Mouse (Mus musculus) midbrain, embryonic 12.5 days (tissue): ENCODE results near the gene Mboat2. TPM values are rescaled to one million over a fixed set of nuclear protein-coding genes. Genes with fewer than 3 reads are reported as not detected.

ENCODE experiments used
- ATAC-seq: fragments of 200-750 bp; cut with Nextera tagmentation; 2 replicates; pipeline ENCODE4 v1.8.0; 2017; ENCODE audit warnings: low read depth, moderate TSS enrichment, moderate library complexity; ENCODE audit not compliant: low FRiP score
- H3K27ac ChIP-seq: fragments of 300-500 bp; sonication (generic); replicated peaks from 2 replicates; pipeline ENCODE4 v1.5.1; 2016; ENCODE audit warnings: mild to moderate bottlenecking
- H3K27me3 ChIP-seq: fragments of 300-500 bp; sonication (generic); 2 replicates; pipeline ENCODE4 v1.6.1; 2016; ENCODE audit warnings: mild to moderate bottlenecking
- H3K36me3 ChIP-seq: fragments of 300-500 bp; sonication (generic); 2 replicates; pipeline ENCODE4 v1.6.1; 2016
- H3K4me1 ChIP-seq: fragments of 300-500 bp; sonication (generic); 2 replicates; pipeline ENCODE4 v1.6.1; 2016
- H3K4me2 ChIP-seq: fragments of 300-500 bp; sonication (generic); replicated peaks from 2 replicates; pipeline ENCODE4 v1.6.1; 2016; ENCODE audit warnings: mild to moderate bottlenecking, moderate library complexity
- H3K4me3 ChIP-seq: fragments of 300-500 bp; sonication (generic); 2 replicates; pipeline ENCODE4 v1.5.1; 2016; ENCODE audit warnings: mild to moderate bottlenecking
- H3K9ac ChIP-seq: fragments of 300-500 bp; sonication (generic); replicated peaks from 2 replicates; pipeline ENCODE4 v1.6.1; 2016; ENCODE audit warnings: mild to moderate bottlenecking, moderate library complexity
- H3K9me3 ChIP-seq: fragments of 300-500 bp; sonication (generic); 2 replicates; pipeline ENCODE4 v1.6.1; 2016; ENCODE audit warnings: mild to moderate bottlenecking
- WGBS: fragments of 180-500 bp; shearing (Covaris S2); methylation state at CpG from one replicate; pipeline ENCODE4 v1.1.7; 2016; 5-methylcytosine and 5-hydroxymethylcytosine counted together
- polyA plus RNA-seq: library from polyadenylated mRNA; unstranded; fragments of >200 nt; fragmentation: Nextera tagmentation; extraction: Ambion mirVana; gene quantifications from 2 replicates; pipeline ENCODE4 v1.2.1, GENCODE M21; 2016

Gene Mboat2
- polyA plus RNA-seq, 1 experiment from 2014 or later: 69.5 TPM

DNA sequence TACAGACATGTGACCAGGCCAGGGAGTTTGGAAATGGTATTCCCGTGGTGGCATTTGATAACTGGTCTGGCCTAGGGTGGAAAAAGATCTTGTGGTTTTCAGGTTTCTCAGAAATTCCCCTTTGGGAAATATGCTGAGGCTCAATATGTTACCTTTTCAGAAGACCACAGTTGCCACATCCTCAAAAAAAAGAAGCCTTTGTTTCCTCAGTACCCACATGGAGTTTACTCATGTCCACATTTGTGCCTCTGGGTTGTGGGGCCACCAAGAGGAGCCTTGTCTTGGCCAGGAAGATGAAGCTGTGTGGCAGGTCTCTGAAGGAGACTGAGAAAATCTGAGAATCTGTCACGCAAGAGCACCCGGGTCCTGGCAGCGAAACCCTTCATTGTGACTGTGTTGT lies 38.0 kb downstream of the Mboat2 start:
- Histone ChIP-seq H3K27ac (no peak overlapping the region), H3K9me3 (no peaks in the 10 kb centered on the region), H3K9ac (no peak overlapping the region), H3K4me3 (no peak overlapping the region), H3K4me2 (no peak overlapping the region), H3K36me3 (no peaks in the 10 kb centered on the region), H3K4me1 (peaks cover 10% of the 10 kb centered on the region; the same call in 1 of the 2 replicates), H3K27me3 (no peaks in the 10 kb centered on the region)
- no peak for ATAC-seq
- WGBS: 90% methylated on average over 4 of the region's 4 CpGs

DNA sequence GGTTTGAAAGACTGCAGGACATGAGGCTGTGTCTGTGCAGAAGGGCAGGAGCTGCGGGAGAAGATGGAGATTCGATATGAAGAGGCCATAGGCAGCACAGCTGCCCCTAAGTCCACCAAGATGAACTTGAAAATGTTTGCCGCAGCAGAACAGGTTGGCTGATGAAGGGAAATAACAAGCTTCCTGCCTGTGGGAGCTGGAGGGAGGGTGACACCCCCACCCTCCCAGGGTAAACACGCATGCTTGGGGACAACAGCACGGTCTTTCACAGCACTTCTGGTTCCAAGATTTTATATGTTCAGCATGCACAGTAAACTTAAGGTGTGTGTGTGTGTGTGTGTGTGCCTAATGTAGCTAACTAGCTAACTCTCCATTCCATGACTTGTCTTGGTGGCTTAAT lies 38.6 kb downstream of the Mboat2 start:
- H3K4me2 ChIP-seq: no peak overlapping the region
- no peaks in the 10 kb centered on the region for H3K36me3 ChIP-seq
- WGBS: 94% methylated on average over 5 of the region's 5 CpGs
- H3K9me3 ChIP-seq: no peaks in the 10 kb centered on the region
- peaks cover 10% of the 10 kb centered on the region; the same call in 1 of the 2 replicates for H3K4me1 ChIP-seq
- H3K27ac ChIP-seq: no peak overlapping the region
- no peaks in the 10 kb centered on the region for H3K27me3 ChIP-seq
- H3K4me3 ChIP-seq: no peak overlapping the region
- no peak overlapping the region for H3K9ac ChIP-seq
- ATAC-seq: no peak

GRCm38 (mm10) chr12:24870901-24871300 lies 40.2 kb downstream of the Mboat2 start:
- Histone ChIP-seq H3K27me3 (no peaks in the 10 kb centered on the region), H3K4me3 (no peak overlapping the region), H3K4me2 (no peak overlapping the region), H3K36me3 (no peaks in the 10 kb centered on the region), H3K27ac (no peak overlapping the region), H3K9ac (no peak overlapping the region), H3K4me1 (0 out of 2 replicates have a peak, but pooled peaks cover 3% of the 10 kb centered on the region), H3K9me3 (no peaks in the 10 kb centered on the region)
- no peak for ATAC-seq
- WGBS: 37% methylated on average over 4 of the region's 4 CpGs

- no peak for ATAC-seq
- 91% methylated on average over 8 of the region's 8 CpGs for WGBS
These were observed 41.6 kb downstream of the Mboat2 start for GRCm38 (mm10) chr12:24872264-24872663.

DNA sequence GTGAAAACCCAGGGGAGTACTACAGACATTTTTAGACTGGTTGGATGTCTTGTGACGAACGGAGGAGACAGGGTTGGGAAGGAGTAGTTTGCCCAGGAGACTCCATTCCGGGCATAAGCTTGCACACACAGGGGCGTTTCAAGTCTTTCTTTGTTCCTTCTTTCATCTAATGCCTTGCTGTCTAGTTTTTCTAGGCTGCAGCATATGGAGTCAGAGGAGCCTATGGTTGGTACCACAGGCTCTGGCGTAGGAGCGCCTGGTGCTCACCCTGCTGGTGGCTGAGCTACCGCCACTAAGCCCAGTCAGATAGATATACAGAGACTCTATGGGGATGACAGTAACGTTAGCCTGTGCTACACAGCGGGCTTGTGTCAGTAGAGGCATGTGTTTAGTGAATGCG lies 42.0 kb downstream of the Mboat2 start:
- Histone ChIP-seq H3K9ac (no peak overlapping the region), H3K27me3 (no peaks in the 10 kb centered on the region), H3K4me2 (no peak overlapping the region), H3K27ac (no peak overlapping the region), H3K9me3 (no peaks in the 10 kb centered on the region), H3K36me3 (no peaks in the 10 kb centered on the region), H3K4me3 (no peak overlapping the region), H3K4me1 (no peaks in the 10 kb centered on the region)
- 80% methylated on average over 10 of the region's 10 CpGs for WGBS
- ATAC-seq: no peak; the same call in 1 of the 2 replicates

More at GRCm38 (mm10) chr12:24872264-24872663, 41.6 kb downstream of the Mboat2 start:
- Histone ChIP-seq H3K9ac (no peak overlapping the region), H3K27ac (no peak overlapping the region), H3K4me1 (no peaks in the 10 kb centered on the region), H3K36me3 (no peaks in the 10 kb centered on the region), H3K9me3 (no peaks in the 10 kb centered on the region), H3K27me3 (no peaks in the 10 kb centered on the region), H3K4me3 (no peak overlapping the region), H3K4me2 (no peak overlapping the region)

DNA sequence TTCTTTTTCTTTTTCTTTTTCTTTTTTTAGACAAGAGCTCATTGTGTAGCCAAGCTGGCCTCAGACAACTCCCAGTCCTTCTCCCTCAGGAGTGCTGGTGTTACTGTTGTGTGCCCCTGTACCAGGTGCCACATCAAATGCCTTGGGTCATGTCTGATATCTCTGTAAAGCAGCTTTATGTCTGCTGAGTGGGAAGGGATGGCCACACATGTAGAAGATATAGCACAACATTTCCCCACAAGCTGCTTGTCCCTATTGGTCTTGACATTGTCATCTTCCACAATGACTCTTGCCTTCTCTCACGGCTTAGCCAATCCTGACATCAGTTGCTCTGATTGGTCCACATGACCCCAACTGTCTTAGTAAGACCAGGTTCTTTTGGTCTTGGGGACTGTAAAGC lies 45.2 kb downstream of the Mboat2 start:
- Histone ChIP-seq H3K9ac (no peak overlapping the region), H3K4me3 (no peak overlapping the region), H3K27me3 (no peaks in the 10 kb centered on the region), H3K4me2 (no peak overlapping the region), H3K36me3 (no peaks in the 10 kb centered on the region), H3K9me3 (no peaks in the 10 kb centered on the region), H3K27ac (no peak overlapping the region), H3K4me1 (peaks cover 5% of the 10 kb centered on the region)
- 75% methylated on average over 1 of the region's 1 CpGs for WGBS
- ATAC-seq: no peak

GRCm38 (mm10) chr12:24877231-24877630 lies 46.6 kb downstream of the Mboat2 start:
- H3K27ac ChIP-seq: no peak overlapping the region
- H3K9me3 ChIP-seq: no peaks in the 10 kb centered on the region
- 74% methylated on average over 7 of the region's 7 CpGs for WGBS

GRCm38 (mm10) chr12:24878090-24878489 lies 47.4 kb downstream of the Mboat2 start:
- no peak for ATAC-seq
- Histone ChIP-seq H3K36me3 (peaks cover 9% of the 10 kb centered on the region), H3K27ac (no peak overlapping the region), H3K27me3 (no peaks in the 10 kb centered on the region), H3K9me3 (no peaks in the 10 kb centered on the region), H3K4me1 (peaks cover 5% of the 10 kb centered on the region), H3K4me3 (no peak overlapping the region), H3K9ac (no peak overlapping the region), H3K4me2 (no peak overlapping the region)
- 90% methylated on average over 6 of the region's 6 CpGs for WGBS

More at GRCm38 (mm10) chr12:24877231-24877630, 46.6 kb downstream of the Mboat2 start:
- Histone ChIP-seq H3K4me2 (no peak overlapping the region), H3K4me3 (no peak overlapping the region), H3K27me3 (no peaks in the 10 kb centered on the region), H3K4me1 (peaks cover 5% of the 10 kb centered on the region), H3K36me3 (peaks cover under 1% of the 10 kb centered on the region; the same call in 1 of the 2 replicates), H3K9ac (no peak overlapping the region)
- ATAC-seq: no peak

DNA sequence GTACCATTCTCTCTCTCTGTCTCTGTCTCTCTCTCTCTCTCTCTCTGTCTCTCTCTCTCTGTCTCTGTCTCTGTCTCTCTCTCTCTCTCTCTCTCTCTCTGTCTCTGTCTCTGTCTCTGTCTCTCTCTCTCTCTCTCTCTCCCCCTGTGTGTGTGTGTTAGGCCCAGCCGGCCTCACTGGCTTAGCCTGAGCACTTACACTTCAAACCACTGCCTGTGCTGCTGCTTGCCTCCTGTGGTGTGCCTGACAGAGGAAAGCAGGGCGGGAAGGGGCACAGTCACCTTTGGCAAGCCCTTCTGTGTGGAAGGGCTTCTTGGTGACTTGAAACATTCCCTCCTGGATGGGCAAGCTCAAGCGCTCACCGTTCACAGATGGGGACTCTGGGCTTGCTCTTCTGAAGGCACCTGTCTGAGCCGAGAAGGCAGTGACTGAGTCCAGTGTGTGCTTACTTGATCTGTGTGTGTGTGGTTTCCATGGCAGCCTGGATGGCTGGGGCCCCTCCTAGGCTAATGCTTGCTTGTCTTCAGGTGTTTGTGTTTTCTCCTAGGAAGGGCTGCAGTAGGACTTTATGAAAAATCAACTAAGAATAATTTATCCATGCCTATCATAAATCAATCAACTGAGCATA lies 48.2 kb downstream of the Mboat2 start:
- Histone ChIP-seq H3K4me1 (peaks cover 5% of the 10 kb centered on the region), H3K9ac (no peak overlapping the region), H3K4me3 (no peak overlapping the region), H3K9me3 (no peaks in the 10 kb centered on the region), H3K4me2 (no peak overlapping the region), H3K36me3 (peaks cover 16% of the 10 kb centered on the region), H3K27me3 (no peaks in the 10 kb centered on the region), H3K27ac (no peak overlapping the region)
- WGBS: 39% methylated on average over 5 of the region's 5 CpGs
- ATAC-seq: no peak

- 86% methylated on average over 10 of the region's 10 CpGs for WGBS
- H3K27ac ChIP-seq: no peak overlapping the region
- no peak for ATAC-seq
These were observed 48.9 kb downstream of the Mboat2 start for GRCm38 (mm10) chr12:24879613-24880029.

DNA sequence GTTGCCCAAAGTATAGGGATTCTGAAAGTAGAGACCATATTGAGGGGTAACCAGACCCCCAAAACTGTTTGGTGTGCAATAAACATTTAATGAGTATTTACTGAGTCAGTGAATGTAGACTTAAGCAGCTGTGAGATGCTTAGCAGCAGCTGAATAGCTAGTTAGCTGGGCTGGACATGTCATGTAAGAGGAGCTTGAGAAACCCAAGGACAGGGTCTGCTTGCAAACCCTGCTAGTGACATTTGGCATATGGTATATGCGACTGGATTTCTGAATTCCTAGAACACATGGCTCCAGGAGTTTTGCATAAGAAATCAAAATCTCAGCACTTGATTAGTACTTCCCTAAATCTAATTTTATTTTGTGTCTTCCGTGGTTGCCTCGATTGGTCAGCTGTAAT lies 52.6 kb downstream of the Mboat2 start:
- H3K9me3 ChIP-seq: no peaks in the 10 kb centered on the region
- no peak overlapping the region for H3K27ac ChIP-seq
- no peak overlapping the region for H3K9ac ChIP-seq
- 98% methylated on average over 3 of the region's 3 CpGs for WGBS
- ATAC-seq: no peak
- H3K4me1 ChIP-seq: peaks cover 5% of the 10 kb centered on the region
- no peaks in the 10 kb centered on the region for H3K27me3 ChIP-seq
- peaks cover 35% of the 10 kb centered on the region for H3K36me3 ChIP-seq
- H3K4me3 ChIP-seq: no peak overlapping the region
- no peak overlapping the region for H3K4me2 ChIP-seq

More at GRCm38 (mm10) chr12:24879613-24880029, 48.9 kb downstream of the Mboat2 start:
- H3K4me1 ChIP-seq: peaks cover 5% of the 10 kb centered on the region
- no peak overlapping the region for H3K4me3 ChIP-seq
- no peak overlapping the region for H3K9ac ChIP-seq
- H3K9me3 ChIP-seq: no peaks in the 10 kb centered on the region
- no peak overlapping the region for H3K4me2 ChIP-seq
- no peaks in the 10 kb centered on the region for H3K27me3 ChIP-seq
- peaks cover 21% of the 10 kb centered on the region for H3K36me3 ChIP-seq

- ATAC-seq: no peak
- no peak overlapping the region for H3K4me3 ChIP-seq
- no peaks in the 10 kb centered on the region for H3K27me3 ChIP-seq
- no peaks in the 10 kb centered on the region for H3K9me3 ChIP-seq
- no peak overlapping the region for H3K9ac ChIP-seq
- H3K4me1 ChIP-seq: no peaks in the 10 kb centered on the region
- no peak overlapping the region for H3K4me2 ChIP-seq
- peaks cover 47% of the 10 kb centered on the region for H3K36me3 ChIP-seq
- H3K27ac ChIP-seq: no peak overlapping the region
These were observed 56.1 kb downstream of the Mboat2 start for GRCm38 (mm10) chr12:24886800-24887199.
